Mouse (Mus musculus): ENCODE results near the gene Fstl5. TPM values are rescaled to one million over a fixed set of nuclear protein-coding genes. Genes with fewer than 3 reads are reported as not detected.

The Fstl5 gene
- polyA plus RNA-seq, 1 experiment from 2014 or later, result 1.7 TPM

- H3K27ac ChIP-seq (replicated peaks), result no peak overlapping the region
- H3K4me2 ChIP-seq (replicated peaks; ENCODE audit: low read depth), result no peak overlapping the region
- H3K27me3 ChIP-seq (ENCODE audit: control insufficient read depth, insufficient read depth, low read length), result no peaks in the 10 kb centered on the region
- TF ChIP-seq EP300 (optimal IDR thresholded peaks at IDR 0.05), result no peak
- no peak for TF ChIP-seq CTCF (IDR thresholded peaks at IDR 0.05; ENCODE audit: low read depth)
- H3K9me3 ChIP-seq (ENCODE audit: control insufficient read depth, low read length), result no peaks in the 10 kb centered on the region
- no peaks in the 10 kb centered on the region for H3K36me3 ChIP-seq (ENCODE audit: control insufficient read depth, insufficient read depth, low read length)
- DNase-seq (ENCODE audit: low spot score) (no peak), ATAC-seq (ENCODE audit: low FRiP score, low TSS enrichment) (no peak)
- no peaks in the 10 kb centered on the region for H3K4me1 ChIP-seq (replicated peaks; ENCODE audit: control insufficient read depth, insufficient read depth)
- H3K9ac ChIP-seq (ENCODE audit: low read length), result no peak overlapping the region
- no peak overlapping the region for H3K4me3 ChIP-seq (ENCODE audit: low read depth, low read length)
- WGBS, result 48% methylated on average over 5 of the region's 5 CpGs
These were observed 596.8 kb downstream of the Fstl5 start for GRCm38 (mm10) chr3:76670859-76671258.

GRCm38 (mm10) chr3:76676006-76676405 is 601.9 kb downstream of the Fstl5 start:
- Histone ChIP-seq H3K9me3 (ENCODE audit: control insufficient read depth, low read length) (no peaks in the 10 kb centered on the region), H3K4me1 (replicated peaks; ENCODE audit: control insufficient read depth, insufficient read depth) (no peaks in the 10 kb centered on the region), H3K9ac (ENCODE audit: low read length) (no peak overlapping the region), H3K27ac (replicated peaks) (no peak overlapping the region), H3K4me2 (replicated peaks; ENCODE audit: low read depth) (no peak overlapping the region), H3K36me3 (ENCODE audit: control insufficient read depth, insufficient read depth, low read length) (no peaks in the 10 kb centered on the region), H3K27me3 (ENCODE audit: control insufficient read depth, insufficient read depth, low read length) (no peaks in the 10 kb centered on the region), H3K4me3 (ENCODE audit: low read depth, low read length) (no peak overlapping the region)
- ATAC-seq (ENCODE audit: low FRiP score, low TSS enrichment) (no peak), DNase-seq (ENCODE audit: low spot score) (no peak)
- 86% methylated on average over 3 of the region's 3 CpGs for WGBS
- TF ChIP-seq CTCF (IDR thresholded peaks at IDR 0.05; ENCODE audit: low read depth) (no peak), EP300 (optimal IDR thresholded peaks at IDR 0.05) (no peak)

GRCm38 (mm10) chr3:76679853-76680545 is 605.9 kb downstream of the Fstl5 start:
- Histone ChIP-seq H3K36me3 (ENCODE audit: control insufficient read depth, insufficient read depth, low read length) (no peaks in the 10 kb centered on the region), H3K4me1 (replicated peaks; ENCODE audit: control insufficient read depth, insufficient read depth) (no peaks in the 10 kb centered on the region), H3K4me3 (ENCODE audit: low read depth, low read length) (no peak overlapping the region), H3K9me3 (ENCODE audit: control insufficient read depth, low read length) (no peaks in the 10 kb centered on the region), H3K4me2 (replicated peaks; ENCODE audit: low read depth) (no peak overlapping the region), H3K27me3 (ENCODE audit: control insufficient read depth, insufficient read depth, low read length) (no peaks in the 10 kb centered on the region), H3K9ac (ENCODE audit: low read length) (no peak overlapping the region), H3K27ac (replicated peaks) (no peak overlapping the region)
- DNase-seq (ENCODE audit: low spot score) (no peak), ATAC-seq (ENCODE audit: low FRiP score, low TSS enrichment) (no peak)
- 58% methylated on average over 5 of the region's 5 CpGs for WGBS
- no peak for TF ChIP-seq CTCF (IDR thresholded peaks at IDR 0.05; ENCODE audit: low read depth)
- TF ChIP-seq EP300 (optimal IDR thresholded peaks at IDR 0.05), result no peak

DNA sequence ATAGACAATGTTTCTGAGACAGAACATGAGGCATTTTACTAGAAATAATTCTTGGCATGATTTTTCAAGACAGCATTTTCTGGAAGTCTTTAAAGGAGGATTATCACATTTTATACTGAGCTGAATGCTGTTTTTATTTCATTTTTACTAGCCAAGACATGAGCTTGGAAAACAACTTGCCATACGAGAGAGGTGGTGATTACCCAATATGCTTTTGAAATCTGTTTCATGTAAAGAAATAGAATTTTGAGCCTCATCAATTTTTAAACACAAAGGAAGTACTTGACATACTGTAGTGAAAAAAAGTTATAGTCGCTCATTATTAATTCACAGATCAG is 606.4 kb downstream of the Fstl5 start:
- TF ChIP-seq CTCF (IDR thresholded peaks at IDR 0.05; ENCODE audit: low read depth) (no peak), EP300 (optimal IDR thresholded peaks at IDR 0.05) (no peak)
- ATAC-seq (ENCODE audit: low FRiP score, low TSS enrichment), result no peak
- Histone ChIP-seq H3K4me2 (replicated peaks; ENCODE audit: low read depth) (no peak overlapping the region), H3K4me1 (replicated peaks; ENCODE audit: control insufficient read depth, insufficient read depth) (no peaks in the 10 kb centered on the region), H3K27ac (replicated peaks) (no peak overlapping the region), H3K36me3 (ENCODE audit: control insufficient read depth, insufficient read depth, low read length) (no peaks in the 10 kb centered on the region), H3K27me3 (ENCODE audit: control insufficient read depth, insufficient read depth, low read length) (no peaks in the 10 kb centered on the region), H3K9ac (ENCODE audit: low read length) (no peak overlapping the region), H3K4me3 (ENCODE audit: low read depth, low read length) (no peak overlapping the region), H3K9me3 (ENCODE audit: control insufficient read depth, low read length) (no peaks in the 10 kb centered on the region)
- 54% methylated on average over 2 of the region's 2 CpGs for WGBS
- DNase-seq (ENCODE audit: low spot score), result no peak

DNA sequence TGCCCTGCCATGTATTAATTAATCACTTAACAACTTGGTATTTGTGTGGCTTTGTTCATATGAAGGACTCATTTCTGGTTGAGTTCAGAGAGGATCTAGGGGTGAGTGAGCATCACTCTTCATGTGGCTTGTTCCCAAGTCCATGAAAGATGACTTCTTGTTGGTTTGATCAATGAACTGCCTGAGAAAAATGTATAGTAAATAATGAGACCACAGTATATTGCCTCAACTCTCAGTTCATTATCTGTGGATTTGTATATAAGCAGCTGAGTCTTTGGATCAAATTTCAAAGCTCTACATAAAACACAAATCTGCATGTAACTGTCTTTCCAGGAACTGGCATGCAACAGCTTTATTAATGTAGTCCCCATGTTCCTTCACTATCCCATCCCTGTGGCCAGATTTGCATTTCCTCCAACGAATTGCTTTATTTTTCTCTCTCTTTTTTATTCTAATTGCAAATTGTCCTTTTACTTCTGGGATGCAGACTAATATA is 623.1 kb downstream of the Fstl5 start:
- TF ChIP-seq EP300 (optimal IDR thresholded peaks at IDR 0.05) (no peak), CTCF (IDR thresholded peaks at IDR 0.05; ENCODE audit: low read depth) (no peak)
- Histone ChIP-seq H3K9ac (ENCODE audit: low read length) (no peak overlapping the region), H3K9me3 (ENCODE audit: control insufficient read depth, low read length) (no peaks in the 10 kb centered on the region), H3K36me3 (ENCODE audit: control insufficient read depth, insufficient read depth, low read length) (no peaks in the 10 kb centered on the region), H3K4me2 (replicated peaks; ENCODE audit: low read depth) (no peak overlapping the region), H3K4me3 (ENCODE audit: low read depth, low read length) (no peak overlapping the region), H3K4me1 (replicated peaks; ENCODE audit: control insufficient read depth, insufficient read depth) (no peaks in the 10 kb centered on the region), H3K27me3 (ENCODE audit: control insufficient read depth, insufficient read depth, low read length) (no peaks in the 10 kb centered on the region), H3K27ac (replicated peaks) (no peak overlapping the region)
- WGBS, result 44% methylated on average over 1 of the region's 1 CpGs
- ATAC-seq (ENCODE audit: low FRiP score, low TSS enrichment) (no peak), DNase-seq (ENCODE audit: low spot score) (no peak)

GRCm38 (mm10) chr3:76739221-76739620 is 665.2 kb downstream of the Fstl5 start:
- ATAC-seq (ENCODE audit: low FRiP score, low TSS enrichment) (no peak), DNase-seq (ENCODE audit: low spot score) (no peak)
- Histone ChIP-seq H3K27me3 (ENCODE audit: control insufficient read depth, insufficient read depth, low read length) (no peaks in the 10 kb centered on the region), H3K36me3 (ENCODE audit: control insufficient read depth, insufficient read depth, low read length) (no peaks in the 10 kb centered on the region), H3K27ac (replicated peaks) (no peak overlapping the region), H3K4me2 (replicated peaks; ENCODE audit: low read depth) (no peak overlapping the region), H3K4me3 (ENCODE audit: low read depth, low read length) (no peak overlapping the region), H3K4me1 (replicated peaks; ENCODE audit: control insufficient read depth, insufficient read depth) (no peaks in the 10 kb centered on the region), H3K9ac (ENCODE audit: low read length) (no peak overlapping the region), H3K9me3 (ENCODE audit: control insufficient read depth, low read length) (no peaks in the 10 kb centered on the region)
- TF ChIP-seq EP300 (optimal IDR thresholded peaks at IDR 0.05) (no peak), CTCF (IDR thresholded peaks at IDR 0.05; ENCODE audit: low read depth) (no peak)
- WGBS, result 83% methylated on average over 2 of the region's 2 CpGs

Other genes starting within 250 kb of the Fstl5 start
- 40.0 and 40.3 TPM in 2 replicates for gene Golim4, start 117.3 kb upstream of the Fstl5 start, polyA plus RNA-seq (2015; fragmentation: Nextera tagmentation; extraction: Ambion mirVana)